Mouse (Mus musculus) ES-E14 (cell line): ENCODE results near the gene Xbp1. TPM values are rescaled to one million over a fixed set of nuclear protein-coding genes. Genes with fewer than 3 reads are reported as not detected.

Experiments
- DNase-seq: peaks from one replicate; pipeline ENCODE4 v3.0.0-alpha.2; 2013; ENCODE audit warnings: low read depth, low spot score
- H3K27ac ChIP-seq: 2 replicates; pipeline ENCODE4 v1.5.1; 2012; ENCODE audit warnings: low read depth, mild to moderate bottlenecking, low read length, moderate library complexity, mixed read lengths; ENCODE audit not compliant: poor library complexity, insufficient read depth, severe bottlenecking
- H3K36me3 ChIP-seq: 2 replicates; pipeline ENCODE4 v1.6.1; 2012; ENCODE audit warnings: mild to moderate bottlenecking, low read length, moderate library complexity, mixed read lengths; ENCODE audit not compliant: control insufficient read depth, poor library complexity, insufficient read depth, severe bottlenecking
- H3K4me1 ChIP-seq, 2 experiments: fragments of 150-350 bp in 1 of 2; sonication (generic) in 1 of 2; 2 replicates each; pipeline ENCODE4 v1.6.1; 2012; ENCODE audit warnings: low read length in 2 of 2, mild to moderate bottlenecking in 1 of 2, mixed read lengths in 1 of 2; ENCODE audit not compliant: control insufficient read depth in 2 of 2, insufficient read depth in 2 of 2, poor library complexity in 1 of 2
- H3K4me3 ChIP-seq, 2 experiments: fragments of 150-350 bp in 1 of 2; sonication (generic) in 1 of 2; 2 replicates each; pipeline ENCODE4 v1.5.1; 2012; ENCODE audit warnings: low read length in 2 of 2, low read depth in 1 of 2, mild to moderate bottlenecking in 1 of 2, mixed read lengths in 1 of 2; ENCODE audit not compliant: insufficient read depth in 1 of 2, poor library complexity in 1 of 2, severe bottlenecking in 1 of 2
- H3K9ac ChIP-seq: 2 replicates; pipeline ENCODE4 v1.6.1; 2012; ENCODE audit warnings: low read depth, mild to moderate bottlenecking, low read length, mixed read lengths; ENCODE audit not compliant: poor library complexity, insufficient read depth, severe bottlenecking
- H3K9me3 ChIP-seq: fragments of 150-350 bp; sonication (generic); 2 replicates; pipeline ENCODE4 v1.6.1; 2012; ENCODE audit warnings: low read depth, mild to moderate bottlenecking, low read length; ENCODE audit not compliant: control insufficient read depth, insufficient read depth
- CHD2 ChIP-seq: IDR thresholded peaks from 2 replicates; pipeline ENCODE4 v1.6.1; 2014; ENCODE audit warnings: mild to moderate bottlenecking, low read depth, low read length, inconsistent platforms
- HCFC1 ChIP-seq: IDR thresholded peaks from 2 replicates; pipeline ENCODE4 v1.6.1; 2012; ENCODE audit warnings: low read length, inconsistent platforms, borderline replicate concordance; ENCODE audit not compliant: insufficient read depth
- MAFK ChIP-seq: IDR thresholded peaks from 2 replicates; pipeline ENCODE4 v1.6.1; 2014; ENCODE audit warnings: mild to moderate bottlenecking, low read depth, low read length, inconsistent platforms; ENCODE audit not compliant: insufficient read depth
- ZC3H11A ChIP-seq: IDR thresholded peaks from 2 replicates; pipeline ENCODE4 v1.6.1; 2012; ENCODE audit warnings: low read depth, mild to moderate bottlenecking, inconsistent platforms, low read length, borderline replicate concordance
- ZNF384 ChIP-seq: IDR thresholded peaks from 2 replicates; pipeline ENCODE4 v1.6.1; 2012; ENCODE audit warnings: low read depth, low read length, inconsistent platforms
- in situ Hi-C, 2 experiments: fragments of 600-800 bp; cut with MboI; formaldehyde crosslinking; loops; one replicate each; pipeline ENCODE4 v1.15.1; 2025; ENCODE audit warnings: low sequenced_read_pairs in 2 of 2, inconsistent platforms in 1 of 2; ENCODE audit not compliant: unreplicated experiment in 2 of 2
- total RNA-seq: library from RNA; depleted of rRNA; stranded (reverse); fragments of 300-350 nt; gene quantifications from 2 replicates; pipeline ENCODE4 v1.2.3, GENCODE M21; 2012; rRNA removed

The Xbp1 gene
- total RNA-seq, 1 experiment, result 143 TPM

GRCm38 (mm10) chr11:5568082-5568481, 47.6 kb downstream of the Xbp1 start:
- Histone ChIP-seq H3K27ac (no peak overlapping the region), H3K36me3 (no peaks in the 10 kb centered on the region), H3K4me1 (peaks cover 6% of the 10 kb centered on the region in 2 experiments; a peak in 3 of 4 replicates), H3K4me3 (no peak overlapping the region), H3K9ac (no peak overlapping the region), H3K9me3 (no peaks in the 10 kb centered on the region)
- TF ChIP-seq ZNF384 (no peak), HCFC1 (no peak), ZC3H11A (no peak), MAFK (no peak), CHD2 (no peak)
- in situ Hi-C loops, result no loop called here
- DNase-seq, result no peak

- H3K9me3 ChIP-seq, result no peaks in the 10 kb centered on the region
- no peaks in the 10 kb centered on the region for H3K36me3 ChIP-seq
- H3K4me3 ChIP-seq, result no peak within 1 kb of the TSS
- in situ Hi-C loops, result no loop called here
- H3K27ac ChIP-seq, result no peak within 1 kb of the TSS
- H3K9ac ChIP-seq, result no peak within 1 kb of the TSS
- no peaks in the 10 kb centered on the region; a peak in 1 of 4 replicates for H3K4me1 ChIP-seq
- no peak for DNase-seq
- TF ChIP-seq ZNF384, result no peak
- no peak for TF ChIP-seq ZC3H11A
- no peak for TF ChIP-seq CHD2
- TF ChIP-seq HCFC1, result no peak
- no peak for TF ChIP-seq MAFK
Observed at GRCm38 (mm10) chr11:5569474-5569873, 49.0 kb downstream of the Xbp1 start, which contains the start of gene Ankrd36. Ankrd36 (plus strand) TSS chr11:5569684.

GRCm38 (mm10) chr11:5571856-5572255, 51.4 kb downstream of the Xbp1 start:
- in situ Hi-C loops, result no loop called here
- H3K9me3 ChIP-seq, result no peaks in the 10 kb centered on the region
- no peaks in the 10 kb centered on the region for H3K36me3 ChIP-seq
- no peak overlapping the region for H3K9ac ChIP-seq
- TF ChIP-seq HCFC1, result no peak
- H3K4me3 ChIP-seq, result no peak overlapping the region
- no peak overlapping the region for H3K27ac ChIP-seq
- no peak for DNase-seq
- H3K4me1 ChIP-seq, result no peaks in the 10 kb centered on the region; a peak in 1 of 4 replicates

- in situ Hi-C loops, result no loop called here
- Histone ChIP-seq H3K36me3 (no peaks in the 10 kb centered on the region), H3K9ac (no peak overlapping the region), H3K4me3 (no peak overlapping the region), H3K4me1 (no peaks in the 10 kb centered on the region; a peak in 1 of 4 replicates), H3K9me3 (no peaks in the 10 kb centered on the region), H3K27ac (no peak overlapping the region)
- DNase-seq, result no peak
- TF ChIP-seq HCFC1, result no peak
- TF ChIP-seq ZC3H11A, result no peak
- TF ChIP-seq MAFK, result no peak
- no peak for TF ChIP-seq CHD2
- TF ChIP-seq ZNF384, result no peak
Observed at GRCm38 (mm10) chr11:5573821-5574220, 53.4 kb downstream of the Xbp1 start.

- Histone ChIP-seq H3K9me3 (no peaks in the 10 kb centered on the region), H3K27ac (no peak overlapping the region), H3K4me1 (peaks cover 0 to 2% of the 10 kb centered on the region in 2 experiments; a peak in 1 of 4 replicates), H3K36me3 (no peaks in the 10 kb centered on the region), H3K9ac (no peak overlapping the region), H3K4me3 (no peak overlapping the region)
- in situ Hi-C loops, result no loop called here
- TF ChIP-seq MAFK (no peak), HCFC1 (no peak)
- no peak for DNase-seq
Observed at GRCm38 (mm10) chr11:5575046-5575445, 54.6 kb downstream of the Xbp1 start.

Other genes starting within 250 kb of the Xbp1 start
- gene Znrf3, start 75.8 kb upstream of the Xbp1 start, total RNA-seq, result 15.4 and 19.1 TPM in 2 replicates
- 24.2 and 27.4 TPM in 2 replicates for gene Ccdc117, start 21.5 kb downstream of the Xbp1 start, total RNA-seq
- gene Ankrd36, start 49.0 kb downstream of the Xbp1 start, total RNA-seq, result 0.26 and 0.45 TPM in 2 replicates
- gene Mrps24, start 195.0 kb downstream of the Xbp1 start, total RNA-seq, result 125 and 170 TPM in 2 replicates
- 10.3 and 10.4 TPM in 2 replicates for gene Urgcp, start 241.7 kb downstream of the Xbp1 start, total RNA-seq